Mouse (Mus musculus) layer of hippocampus, adult 2 months (tissue): ENCODE measurements at regions not wholly inside any gene's neighbourhood (a gene's known extent, or its start where the extent isn't known, plus 50 kb on each side); places are given as distances from the start of the nearest gene placed in this dataset.

ENCODE experiments used
- DNase-seq, 2 experiments: peaks; one replicate each; pipeline ENCODE4 v3.0.0; 2022; ENCODE audit warnings: low spot score in 2 of 2
- H3K27ac ChIP-seq: fragments of 200-600 bp; 2 replicates; pipeline ENCODE4 v1.8.1; 2022
- H3K4me3 ChIP-seq: fragments of 200-600 bp; 2 replicates; pipeline ENCODE4 v1.8.1; 2022; ENCODE audit warnings: mild to moderate bottlenecking
- CTCF ChIP-seq: fragments of 200-600 bp; conservative IDR thresholded peaks from 2 replicates; pipeline ENCODE4 v1.8.1; 2022; ENCODE audit warnings: antibody characterized with exemption, mild to moderate bottlenecking, moderate library complexity

DNA sequence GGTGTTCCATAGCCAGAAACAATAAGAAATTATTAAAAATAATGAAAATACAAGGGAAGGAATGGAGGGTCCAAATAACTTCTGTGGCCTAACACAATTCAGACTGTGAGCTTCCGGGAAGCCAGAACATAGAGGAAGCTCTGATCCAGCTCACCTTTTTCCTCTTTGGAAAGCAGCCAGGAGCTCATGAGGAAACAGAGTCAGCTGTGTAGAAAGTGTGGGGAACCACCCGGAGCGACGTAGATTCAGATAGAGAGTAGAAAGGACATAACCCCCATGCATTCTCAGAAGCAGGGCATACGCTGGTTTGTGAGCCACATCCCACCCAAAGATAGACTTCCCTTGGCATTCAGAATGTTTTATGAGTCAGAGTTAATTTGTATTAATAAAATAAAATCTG is 203.6 kb downstream of the Tshz3 start:
- H3K4me3 ChIP-seq, result no peak overlapping the region
- no peak overlapping the region for H3K27ac ChIP-seq
- DNase-seq, result no peak
- TF ChIP-seq CTCF, result no peak

- no peak for DNase-seq
- H3K27ac ChIP-seq, result no peak overlapping the region
- no peak for TF ChIP-seq CTCF
These were observed 215.4 kb downstream of the Tshz3 start for GRCm38 (mm10) chr7:36913304-36913703.

DNA sequence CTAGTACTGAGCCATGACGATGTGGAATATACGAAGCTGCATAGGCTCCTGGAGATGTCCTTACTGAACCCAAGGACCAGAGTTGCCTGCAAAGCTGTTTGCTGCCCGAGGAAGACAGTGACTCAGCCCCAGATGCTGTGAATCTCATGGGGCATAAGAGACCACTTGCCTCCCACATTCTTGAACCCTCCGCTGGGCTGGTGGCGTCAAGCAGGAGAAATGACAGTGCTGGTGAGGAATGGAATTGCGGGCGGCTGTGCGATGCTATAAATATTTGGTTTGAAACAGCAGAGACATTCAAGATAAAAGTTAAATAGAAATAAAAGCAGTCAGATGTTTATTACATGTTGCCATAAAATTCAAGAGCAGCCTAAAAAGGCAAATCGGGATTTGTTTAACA is 216.3 kb downstream of the Tshz3 start:
- H3K27ac ChIP-seq, result no peak overlapping the region
- no peak for TF ChIP-seq CTCF
- no peak overlapping the region for H3K4me3 ChIP-seq
- no peak for DNase-seq

More at GRCm38 (mm10) chr7:36913304-36913703, 215.4 kb downstream of the Tshz3 start:
- H3K4me3 ChIP-seq, result no peak overlapping the region

DNA sequence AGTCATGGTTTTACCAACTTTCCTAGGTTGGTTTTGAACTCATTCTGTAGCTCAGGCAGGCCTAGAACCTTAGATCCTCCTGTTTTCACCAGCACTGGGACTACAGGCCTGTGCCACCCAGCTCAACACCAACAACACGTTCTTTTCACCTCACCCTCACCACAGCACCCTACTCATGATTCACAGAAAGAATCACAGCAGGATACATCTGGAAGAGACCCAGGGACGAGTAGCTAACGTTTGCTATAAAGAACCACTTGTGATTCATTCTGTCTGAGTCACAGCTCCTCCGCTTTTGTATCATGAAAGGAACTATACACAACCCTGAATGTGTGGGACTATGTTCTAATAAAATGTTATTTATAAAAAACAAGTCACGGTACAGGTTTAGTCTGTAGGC is 217.3 kb downstream of the Tshz3 start:
- no peak overlapping the region for H3K27ac ChIP-seq
- TF ChIP-seq CTCF, result no peak
- DNase-seq, result no peak

GRCm38 (mm10) chr7:36917011-36917410 is 219.1 kb downstream of the Tshz3 start:
- no peak for TF ChIP-seq CTCF
- H3K27ac ChIP-seq, result no peak overlapping the region
- H3K4me3 ChIP-seq, result no peak overlapping the region
- DNase-seq, result no peak

More for the DNA sequence above, 217.3 kb downstream of the Tshz3 start:
- no peak overlapping the region for H3K4me3 ChIP-seq

GRCm38 (mm10) chr7:36919413-36919812 is 221.5 kb downstream of the Tshz3 start:
- 0 out of 2 replicates have a peak, but pooled peaks have one; percentile 13 for TF ChIP-seq CTCF
- H3K4me3 ChIP-seq, result no peak overlapping the region
- H3K27ac ChIP-seq, result no peak overlapping the region
- no peak for DNase-seq

DNA sequence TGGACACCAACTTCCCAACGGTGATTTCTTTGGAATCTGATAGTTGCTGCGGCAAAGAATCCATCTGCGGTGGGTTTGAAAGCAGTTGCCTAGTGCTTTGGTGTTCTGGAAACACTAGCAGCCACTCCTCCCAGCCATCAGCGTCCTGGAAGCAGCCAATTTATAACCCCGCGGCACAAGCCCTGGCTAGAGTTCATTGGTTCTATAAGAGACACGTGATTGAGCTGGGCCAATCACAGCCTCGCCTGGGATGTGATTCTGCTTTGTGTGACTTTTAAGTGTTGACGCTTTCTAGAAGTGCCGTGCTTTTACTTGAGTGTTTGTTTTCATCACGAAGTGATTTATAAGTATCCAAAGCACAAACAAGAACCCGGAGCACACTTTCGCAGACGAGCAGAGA is 223.1 kb downstream of the Tshz3 start:
- DNase-seq, result no peak
- TF ChIP-seq CTCF, result no peak
- no peak overlapping the region for H3K27ac ChIP-seq
- H3K4me3 ChIP-seq, result no peak overlapping the region

DNA sequence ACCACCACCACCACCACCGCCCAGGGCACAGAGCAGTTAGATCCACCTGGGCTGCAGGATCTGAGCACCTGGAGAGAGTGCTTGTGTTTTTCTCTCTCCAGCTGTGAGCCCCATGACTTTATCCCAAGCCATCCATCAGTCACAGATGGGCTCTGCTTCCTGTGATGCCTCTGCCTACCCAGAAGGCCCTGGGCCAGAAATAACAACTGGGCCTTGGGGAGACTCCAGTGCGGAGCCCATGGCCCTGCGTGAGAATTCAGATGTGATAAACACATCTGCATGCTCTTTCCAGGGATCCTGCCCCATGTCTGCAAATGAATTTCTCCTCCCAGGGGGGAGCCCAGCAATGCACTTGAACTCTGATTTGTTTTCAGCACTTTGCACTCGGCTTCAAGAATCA is 235.6 kb downstream of the Tshz3 start:
- no peak overlapping the region for H3K27ac ChIP-seq
- DNase-seq, result no peak
- TF ChIP-seq CTCF, result no peak
- H3K4me3 ChIP-seq, result no peak overlapping the region

DNA sequence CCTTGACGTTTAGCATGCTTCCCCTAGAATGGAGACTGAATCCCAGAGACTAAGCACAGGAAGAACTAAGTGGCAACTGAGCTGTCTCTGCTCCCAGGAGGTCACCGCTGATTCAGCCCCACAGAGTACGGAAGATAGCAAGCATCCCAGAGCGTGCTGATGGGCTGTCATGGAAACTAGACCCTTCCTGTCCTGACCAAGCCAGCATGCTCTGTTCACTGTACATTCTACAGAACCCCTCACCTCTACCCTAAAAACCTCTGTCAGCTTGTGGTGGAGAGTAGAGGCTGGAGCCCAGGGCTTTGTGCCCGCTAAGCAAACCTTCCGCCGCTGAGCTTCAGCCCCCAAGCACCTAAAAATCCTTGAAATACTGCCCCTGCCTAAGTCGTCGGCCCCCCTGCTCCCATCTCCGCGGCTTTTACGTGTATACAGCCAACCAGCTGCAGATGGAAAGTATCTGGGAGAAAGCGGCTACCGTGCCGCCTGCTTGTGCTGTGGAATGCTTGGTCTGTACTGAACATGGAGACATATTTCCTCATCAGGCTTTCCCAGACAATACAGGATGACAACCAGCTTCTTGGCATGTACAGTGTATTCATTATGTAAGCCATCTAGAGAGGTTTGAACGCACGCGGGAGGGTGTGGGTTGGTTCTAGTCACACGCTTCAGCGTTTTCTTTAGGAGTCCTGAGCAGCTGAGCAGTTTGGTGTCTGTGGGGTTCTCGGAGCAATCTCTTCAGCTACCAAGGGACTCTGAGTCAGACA is 237.1 kb downstream of the Tshz3 start:
- no peak overlapping the region for H3K27ac ChIP-seq
- peak; percentile 26 to 54 for DNase-seq
- no peak overlapping the region for H3K4me3 ChIP-seq
- no peak for TF ChIP-seq CTCF

DNA sequence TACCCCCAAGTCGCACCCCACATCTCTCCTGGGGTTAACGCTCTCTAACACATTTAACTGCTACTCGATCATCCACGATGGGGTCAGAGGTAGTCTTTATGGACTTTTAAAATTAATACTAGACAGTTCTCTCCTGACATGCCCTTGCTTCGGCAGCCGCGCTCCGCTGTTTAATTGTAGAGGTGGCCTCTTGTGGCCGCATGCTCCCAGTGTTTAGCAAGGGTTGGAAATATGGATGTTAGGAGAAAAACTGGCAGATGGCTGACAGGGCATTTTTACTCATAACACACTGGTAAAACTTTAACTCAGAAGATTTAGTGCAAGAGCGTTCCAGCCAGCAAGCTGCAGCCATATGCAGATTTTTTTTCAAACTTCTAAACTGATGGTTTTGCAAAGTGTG is 242.7 kb downstream of the Tshz3 start:
- TF ChIP-seq CTCF, result no peak
- no peak overlapping the region for H3K4me3 ChIP-seq
- H3K27ac ChIP-seq, result no peak overlapping the region
- no peak for DNase-seq

GRCm38 (mm10) chr7:36945024-36945815 is 247.3 kb downstream of the Tshz3 start:
- no peak for DNase-seq
- H3K27ac ChIP-seq, result no peak overlapping the region
- no peak overlapping the region for H3K4me3 ChIP-seq
- TF ChIP-seq CTCF, result no peak

- no peak for TF ChIP-seq CTCF
- H3K27ac ChIP-seq, result no peak overlapping the region
- DNase-seq, result no peak
These were observed 251.6 kb downstream of the Tshz3 start for GRCm38 (mm10) chr7:36949511-36949910.

DNA sequence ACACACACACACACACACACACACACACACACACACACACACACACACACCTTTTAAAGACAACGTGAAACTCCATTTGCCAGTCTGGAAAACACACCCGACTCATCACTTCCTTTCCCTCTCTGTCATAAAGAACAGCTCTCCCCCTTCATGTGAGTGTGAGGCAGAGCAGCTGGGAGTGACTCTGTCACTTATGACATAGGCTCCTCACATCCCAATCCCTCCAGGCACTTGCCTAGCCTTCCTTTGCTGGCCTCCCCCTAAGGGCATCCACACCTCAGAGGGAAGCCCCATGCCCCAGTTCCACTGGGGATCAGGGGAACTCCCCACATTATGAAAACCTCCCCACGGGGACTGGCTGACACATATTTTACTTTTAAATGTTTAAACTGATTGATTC is 257.5 kb downstream of the Tshz3 start:
- no peak overlapping the region for H3K27ac ChIP-seq
- no peak overlapping the region for H3K4me3 ChIP-seq
- no peak for DNase-seq
- no peak for TF ChIP-seq CTCF

More at GRCm38 (mm10) chr7:36949511-36949910, 251.6 kb downstream of the Tshz3 start:
- no peak overlapping the region for H3K4me3 ChIP-seq
